Mouse (Mus musculus): ENCODE results near the gene Perp. TPM values are rescaled to one million over a fixed set of nuclear protein-coding genes. Genes with fewer than 3 reads are reported as not detected.

The Perp gene
- total RNA-seq, 2 experiments from 2014 or later = 1.5 to 1.6 TPM

GRCm38 (mm10) chr10:18861418-18861817 lies 16.6 kb downstream of the Perp start:
- DNase-seq (ENCODE audit: low spot score) = no peak

- no peak for DNase-seq (ENCODE audit: low spot score)
Observed at GRCm38 (mm10) chr10:18863332-18863731, 18.5 kb downstream of the Perp start.

GRCm38 (mm10) chr10:18864753-18865152 lies 19.9 kb downstream of the Perp start:
- DNase-seq (ENCODE audit: low spot score) = no peak

GRCm38 (mm10) chr10:18870990-18871389 lies 26.2 kb downstream of the Perp start:
- DNase-seq (ENCODE audit: low spot score) = no peak

- no peak for DNase-seq (ENCODE audit: low spot score)
Observed at GRCm38 (mm10) chr10:18876211-18876610, 31.4 kb downstream of the Perp start.

GRCm38 (mm10) chr10:18878111-18878510 lies 33.3 kb downstream of the Perp start:
- DNase-seq (ENCODE audit: low spot score) = no peak

- DNase-seq (ENCODE audit: low spot score) = no peak
Observed at GRCm38 (mm10) chr10:18879160-18879559, 34.3 kb downstream of the Perp start.

- DNase-seq (ENCODE audit: low spot score) = no peak
Observed at GRCm38 (mm10) chr10:18879690-18880089, 34.9 kb downstream of the Perp start.

- no peak for DNase-seq (ENCODE audit: low spot score)
Observed at GRCm38 (mm10) chr10:18882190-18882589, 37.4 kb downstream of the Perp start.

- DNase-seq (ENCODE audit: low spot score) = peak; percentile 65
Observed at GRCm38 (mm10) chr10:18886918-18887625, 42.3 kb downstream of the Perp start.

- DNase-seq (ENCODE audit: low spot score) = no peak
Observed at GRCm38 (mm10) chr10:18888751-18889150, 43.9 kb downstream of the Perp start.

GRCm38 (mm10) chr10:18889255-18889654 lies 44.4 kb downstream of the Perp start:
- DNase-seq (ENCODE audit: low spot score) = no peak

GRCm38 (mm10) chr10:18891110-18891509 lies 46.3 kb downstream of the Perp start:
- DNase-seq (ENCODE audit: low spot score) = no peak

GRCm38 (mm10) chr10:18892102-18892501 lies 47.3 kb downstream of the Perp start:
- no peak for DNase-seq (ENCODE audit: low spot score)

GRCm38 (mm10) chr10:18894259-18895166 lies 49.7 kb downstream of the Perp start:
- DNase-seq (ENCODE audit: low spot score) = no peak

- peak; percentile 19 for DNase-seq (ENCODE audit: low spot score)
Observed at GRCm38 (mm10) chr10:18904108-18904507, 59.3 kb downstream of the Perp start.

Other genes with a start within 250 kb of the Perp start
- under 1 TPM; 0.05 to 0.12 TPM for gene Arfgef3, start 101.1 kb upstream of the Perp start, total RNA-seq (2021)
- not detected for gene Gm4922, start 58.2 kb upstream of the Perp start, total RNA-seq (2021)
- 1 to 10 TPM; 1.3 to 1.7 TPM for gene Tnfaip3, start 170.6 kb downstream of the Perp start, total RNA-seq (2021)